Mouse (Mus musculus) olfactory bulb, adult 2 months (tissue): ENCODE data around the gene Cmah. TPM values are rescaled to one million over a fixed set of nuclear protein-coding genes. Genes with fewer than 3 reads are reported as not detected.

Experiments used
- H3K27ac ChIP-seq: fragments of 200-500 bp; 2 replicates; pipeline ENCODE4 v1.5.1; 2012; ENCODE audit warnings: low read depth, low read length; ENCODE audit not compliant: insufficient read depth
- H3K4me1 ChIP-seq: fragments of 200-500 bp; 2 replicates; pipeline ENCODE4 v1.6.1; 2012; ENCODE audit warnings: low read length; ENCODE audit not compliant: control insufficient read depth, insufficient read depth
- H3K4me3 ChIP-seq: fragments of 200-500 bp; 2 replicates; pipeline ENCODE4 v1.5.1; 2012; ENCODE audit warnings: mild to moderate bottlenecking, low read depth, low read length, moderate library complexity; ENCODE audit not compliant: insufficient read depth
- CTCF ChIP-seq: fragments of 200-500 bp; IDR thresholded peaks from 2 replicates; pipeline ENCODE4 v1.5.1; 2012; ENCODE audit warnings: low read depth, mild to moderate bottlenecking, low read length, moderate library complexity; ENCODE audit not compliant: insufficient read depth
- POLR2A ChIP-seq: fragments of 200-500 bp; IDR thresholded peaks from 2 replicates; pipeline ENCODE4 v1.6.1; 2012; ENCODE audit warnings: mild to moderate bottlenecking, low read depth, low read length, moderate library complexity; ENCODE audit not compliant: insufficient read depth
- WGBS: fragments of 180-500 bp; shearing (Covaris S2); methylation state at CpG from one replicate; pipeline ENCODE4 v1.1.7; 2018; 5-methylcytosine and 5-hydroxymethylcytosine counted together
- polyA plus RNA-seq: library from polyadenylated mRNA; stranded (reverse); fragments of >200 nt; gene quantifications from 2 replicates; pipeline ENCODE4 v1.2.4, GENCODE M21; 2012; ENCODE audit warnings: low replicate concordance; ENCODE audit not compliant: missing spikeins, insufficient read depth, insufficient read length

Gene Cmah
- polyA plus RNA-seq, 1 experiment = not detected

- 83% methylated on average over 4 of the region's 4 CpGs for WGBS
- Histone ChIP-seq H3K4me3 (no peak overlapping the region), H3K4me1 (no peaks in the 10 kb centered on the region), H3K27ac (no peak overlapping the region)
- TF ChIP-seq POLR2A (no peak), CTCF (no peak)
Observed at GRCm38 (mm10) chr13:24336818-24337217, 9.6 kb downstream of the Cmah start.

- no peaks in the 10 kb centered on the region for H3K4me1 ChIP-seq
- H3K27ac ChIP-seq = no peak overlapping the region
- H3K4me3 ChIP-seq = no peak overlapping the region
- WGBS = 52% methylated on average over 3 of the region's 3 CpGs
- TF ChIP-seq CTCF = no peak
- no peak for TF ChIP-seq POLR2A
Observed at GRCm38 (mm10) chr13:24337874-24338273, 10.7 kb downstream of the Cmah start.

GRCm38 (mm10) chr13:24338343-24338861 lies 11.2 kb downstream of the Cmah start:
- TF ChIP-seq CTCF (no peak), POLR2A (no peak)
- no peak overlapping the region for H3K4me3 ChIP-seq
- 63% methylated on average over 4 of the region's 4 CpGs for WGBS
- no peaks in the 10 kb centered on the region for H3K4me1 ChIP-seq
- H3K27ac ChIP-seq = no peak overlapping the region

- H3K4me3 ChIP-seq = no peak overlapping the region
- no peak overlapping the region for H3K27ac ChIP-seq
- H3K4me1 ChIP-seq = no peaks in the 10 kb centered on the region
- TF ChIP-seq CTCF (no peak), POLR2A (no peak)
Observed at GRCm38 (mm10) chr13:24339907-24340306, 12.7 kb downstream of the Cmah start.

- 92% methylated on average over 6 of the region's 6 CpGs for WGBS
- Histone ChIP-seq H3K4me3 (no peak overlapping the region), H3K27ac (no peak overlapping the region), H3K4me1 (no peaks in the 10 kb centered on the region)
- TF ChIP-seq CTCF (no peak), POLR2A (no peak)
Observed at GRCm38 (mm10) chr13:24340462-24340861, 13.3 kb downstream of the Cmah start.

- H3K27ac ChIP-seq = no peak overlapping the region
- no peak for TF ChIP-seq POLR2A
- no peak for TF ChIP-seq CTCF
Observed at GRCm38 (mm10) chr13:24342091-24342490, 14.9 kb downstream of the Cmah start.

DNA sequence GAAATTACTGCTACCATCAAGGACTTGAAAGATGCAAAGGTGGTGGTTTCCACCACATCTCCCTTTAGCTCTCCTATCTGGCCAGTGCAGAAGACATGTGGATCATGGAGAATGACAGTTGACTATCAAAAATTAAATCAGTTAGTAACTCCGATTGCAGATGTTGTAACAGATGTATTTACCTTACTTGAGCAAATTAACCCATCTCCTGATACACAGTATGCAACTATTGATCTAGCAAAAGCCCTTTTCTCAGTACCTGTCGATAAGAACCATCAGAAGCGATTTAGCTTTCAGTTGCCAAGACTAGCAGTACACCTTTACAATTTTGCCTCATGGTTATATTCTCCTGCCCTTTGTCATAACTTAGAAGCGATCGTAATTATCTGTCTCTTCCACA lies 25.8 kb downstream of the Cmah start:
- Histone ChIP-seq H3K27ac (no peak overlapping the region), H3K4me1 (no peaks in the 10 kb centered on the region), H3K4me3 (no peak overlapping the region)
- WGBS = 94% methylated on average over 5 of the region's 5 CpGs
- TF ChIP-seq CTCF (no peak), POLR2A (no peak)

More at GRCm38 (mm10) chr13:24342091-24342490, 14.9 kb downstream of the Cmah start:
- Histone ChIP-seq H3K4me3 (no peak overlapping the region), H3K4me1 (no peaks in the 10 kb centered on the region)
- 74% methylated on average over 4 of the region's 4 CpGs for WGBS

GRCm38 (mm10) chr13:24354751-24355150 lies 27.5 kb downstream of the Cmah start:
- Histone ChIP-seq H3K4me3 (no peak overlapping the region), H3K27ac (no peak overlapping the region), H3K4me1 (no peaks in the 10 kb centered on the region)
- TF ChIP-seq POLR2A (no peak), CTCF (no peak)
- 89% methylated on average over 5 of the region's 5 CpGs for WGBS

GRCm38 (mm10) chr13:24359181-24359580 lies 32.0 kb downstream of the Cmah start:
- WGBS = 87% methylated on average over 1 of the region's 1 CpGs
- Histone ChIP-seq H3K4me1 (no peaks in the 10 kb centered on the region), H3K27ac (no peak overlapping the region), H3K4me3 (no peak overlapping the region)
- no peak for TF ChIP-seq POLR2A
- no peak for TF ChIP-seq CTCF

DNA sequence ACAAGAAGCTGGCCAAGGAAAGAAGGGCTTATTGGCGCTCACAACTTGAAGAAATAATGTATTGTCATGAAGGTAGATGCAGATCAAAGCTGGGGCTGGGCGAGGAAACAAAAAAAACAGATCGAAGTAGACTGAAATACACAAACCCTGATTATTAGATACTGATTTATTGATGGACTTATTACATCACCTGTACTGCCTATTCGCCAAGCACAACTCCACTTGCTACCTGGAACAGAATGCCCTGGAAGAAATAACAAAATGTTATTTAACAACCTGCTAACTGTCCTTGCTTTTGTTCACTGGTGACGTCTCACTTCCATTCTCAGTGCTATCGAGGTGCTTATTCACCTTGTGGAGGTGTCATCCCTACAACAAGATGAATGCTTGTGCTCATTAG lies 38.0 kb downstream of the Cmah start:
- H3K4me1 ChIP-seq = no peaks in the 10 kb centered on the region
- no peak for TF ChIP-seq POLR2A
- TF ChIP-seq CTCF = no peak
- 96% methylated on average over 6 of the region's 6 CpGs for WGBS
- H3K27ac ChIP-seq = no peak overlapping the region
- H3K4me3 ChIP-seq = no peak overlapping the region
